Mouse (Mus musculus): Measurements from ENCODE around the gene Myh3. TPM values are rescaled to one million over a fixed set of nuclear protein-coding genes. Genes with fewer than 3 reads are reported as not detected.

Myh3 gene
- polyA plus RNA-seq, 1 experiment from 2014 or later, result 0.17 TPM

DNA sequence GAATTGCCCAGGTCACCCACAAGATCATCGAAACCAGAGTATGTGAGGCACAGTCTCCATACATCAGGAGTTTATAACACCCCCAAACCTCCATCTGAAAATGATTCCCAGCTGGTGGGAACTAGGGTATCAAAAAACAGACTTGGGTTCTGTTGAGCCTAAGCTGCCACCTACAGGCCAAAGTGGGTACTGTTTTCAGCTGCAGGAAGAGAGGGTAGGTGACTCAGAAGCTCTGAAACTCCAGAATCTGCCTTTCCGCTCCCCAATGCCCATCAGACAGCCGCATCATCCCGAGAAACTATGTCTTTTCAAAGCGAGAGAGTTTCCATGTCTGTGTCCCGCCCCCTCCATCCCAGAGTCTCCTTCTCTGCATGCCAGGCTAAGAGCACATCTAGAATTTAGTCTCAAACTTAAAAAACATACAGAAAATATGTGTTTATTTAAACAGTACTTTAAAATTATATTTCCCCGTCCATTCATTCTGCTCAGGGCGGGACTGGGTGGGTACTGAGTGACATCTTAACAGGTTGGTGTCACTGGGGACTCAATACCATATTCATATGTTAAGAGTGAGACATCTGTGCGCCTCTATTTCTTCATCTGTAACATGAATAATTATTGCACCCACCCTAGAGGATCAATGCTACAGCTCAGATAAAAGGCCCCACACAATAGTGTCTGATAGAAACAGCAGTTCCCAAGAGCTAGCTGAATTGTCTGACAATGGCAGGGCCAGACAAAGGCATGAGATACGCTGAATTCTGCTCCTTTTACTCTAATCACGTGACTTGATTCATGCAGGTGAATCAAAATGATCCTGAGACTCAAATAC is 34.1 kb downstream of the Myh3 start:
- H3K9ac ChIP-seq, result no peak overlapping the region
- H3K36me3 ChIP-seq (ENCODE audit: poor library complexity, severe bottlenecking), result no peaks in the 10 kb centered on the region
- 28% methylated on average over 11 of the region's 11 CpGs for WGBS
- H3K27ac ChIP-seq, result no peak overlapping the region
- H3K9me3 ChIP-seq (replicated peaks), result no peaks in the 10 kb centered on the region
- H3K4me1 ChIP-seq, result no peaks in the 10 kb centered on the region
- H3K27me3 ChIP-seq, result no peaks in the 10 kb centered on the region
- no peak overlapping the region for H3K4me2 ChIP-seq
- ATAC-seq, result peak; percentile 45; the same call in 1 of the 2 replicates
- no peak overlapping the region for H3K4me3 ChIP-seq

DNA sequence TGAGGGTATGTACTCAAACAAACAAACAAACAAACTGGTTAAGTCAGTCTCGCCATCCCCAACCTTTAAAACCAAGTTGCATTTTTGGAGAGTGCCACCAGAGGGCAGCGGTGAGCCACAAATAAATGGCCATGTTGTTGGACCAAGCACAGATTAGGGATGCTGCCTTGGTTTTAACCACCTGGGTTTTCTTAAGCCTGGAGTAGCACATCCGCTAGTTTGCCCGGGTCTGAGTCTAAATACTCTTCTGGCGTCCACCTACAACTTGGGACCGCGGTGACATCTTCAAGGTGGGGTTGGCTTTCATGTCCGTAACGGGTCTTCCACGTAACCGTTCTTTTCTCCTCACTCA is 34.7 kb downstream of the Myh3 start:
- H3K4me2 ChIP-seq, result no peak overlapping the region
- H3K27ac ChIP-seq, result no peak overlapping the region
- ATAC-seq, result peak; percentile 53; the same call in 1 of the 2 replicates
- H3K4me1 ChIP-seq, result no peaks in the 10 kb centered on the region
- no peaks in the 10 kb centered on the region for H3K36me3 ChIP-seq (ENCODE audit: poor library complexity, severe bottlenecking)
- no peak overlapping the region for H3K9ac ChIP-seq
- no peak overlapping the region for H3K4me3 ChIP-seq
- WGBS, result 46% methylated on average over 11 of the region's 11 CpGs
- no peaks in the 10 kb centered on the region for H3K27me3 ChIP-seq
- H3K9me3 ChIP-seq (replicated peaks), result no peaks in the 10 kb centered on the region

DNA sequence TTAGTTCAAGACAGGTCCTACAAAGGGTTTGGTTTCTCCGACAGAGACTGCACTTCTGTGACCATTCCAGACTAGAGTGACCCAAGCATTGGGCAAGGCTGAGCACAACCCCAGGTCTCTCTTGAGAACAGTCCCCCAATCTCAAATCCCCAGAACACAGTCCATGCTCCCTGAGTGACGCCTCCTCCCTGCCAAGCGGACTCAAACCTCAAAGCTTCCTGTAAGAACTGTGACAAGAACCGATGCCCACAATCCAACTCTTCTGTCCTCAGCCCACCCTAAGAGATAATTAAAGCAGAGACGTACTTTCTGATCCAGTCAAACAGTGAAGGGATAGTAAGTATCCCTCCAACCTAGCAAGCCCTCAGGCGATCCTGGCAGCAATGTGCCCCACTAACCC is 35.3 kb downstream of the Myh3 start:
- Histone ChIP-seq H3K4me3 (no peak overlapping the region), H3K9me3 (replicated peaks) (no peaks in the 10 kb centered on the region), H3K36me3 (ENCODE audit: poor library complexity, severe bottlenecking) (no peaks in the 10 kb centered on the region), H3K27me3 (no peaks in the 10 kb centered on the region), H3K4me2 (no peak overlapping the region), H3K4me1 (no peaks in the 10 kb centered on the region), H3K9ac (no peak overlapping the region), H3K27ac (no peak overlapping the region)
- WGBS, result 92% methylated on average over 6 of the region's 6 CpGs
- no peak for ATAC-seq

DNA sequence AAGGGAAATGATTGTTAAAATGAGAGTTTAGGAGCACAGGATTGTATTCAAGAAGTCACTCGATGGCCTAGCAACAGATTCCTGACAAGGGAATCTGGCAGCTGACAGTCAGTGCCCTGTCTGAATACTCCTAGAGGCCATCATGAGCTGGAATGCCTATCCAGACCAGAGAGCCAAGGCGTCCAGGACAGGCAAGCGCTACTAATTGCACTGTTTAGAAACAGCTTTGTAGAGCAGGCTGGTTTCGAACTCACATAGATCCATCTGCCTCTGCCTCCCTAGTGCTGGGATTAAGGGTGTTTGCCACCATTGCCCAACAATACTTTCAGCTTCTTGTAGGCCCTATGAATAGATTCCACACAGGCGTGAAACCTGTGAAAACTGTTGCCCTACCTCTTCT is 36.2 kb downstream of the Myh3 start:
- no peak overlapping the region for H3K4me3 ChIP-seq
- no peak overlapping the region for H3K4me2 ChIP-seq
- 92% methylated on average over 5 of the region's 5 CpGs for WGBS
- H3K27me3 ChIP-seq, result no peaks in the 10 kb centered on the region
- H3K4me1 ChIP-seq, result no peaks in the 10 kb centered on the region
- no peaks in the 10 kb centered on the region for H3K36me3 ChIP-seq (ENCODE audit: poor library complexity, severe bottlenecking)
- no peak overlapping the region for H3K27ac ChIP-seq
- H3K9ac ChIP-seq, result no peak overlapping the region
- H3K9me3 ChIP-seq (replicated peaks), result no peaks in the 10 kb centered on the region
- ATAC-seq, result no peak

DNA sequence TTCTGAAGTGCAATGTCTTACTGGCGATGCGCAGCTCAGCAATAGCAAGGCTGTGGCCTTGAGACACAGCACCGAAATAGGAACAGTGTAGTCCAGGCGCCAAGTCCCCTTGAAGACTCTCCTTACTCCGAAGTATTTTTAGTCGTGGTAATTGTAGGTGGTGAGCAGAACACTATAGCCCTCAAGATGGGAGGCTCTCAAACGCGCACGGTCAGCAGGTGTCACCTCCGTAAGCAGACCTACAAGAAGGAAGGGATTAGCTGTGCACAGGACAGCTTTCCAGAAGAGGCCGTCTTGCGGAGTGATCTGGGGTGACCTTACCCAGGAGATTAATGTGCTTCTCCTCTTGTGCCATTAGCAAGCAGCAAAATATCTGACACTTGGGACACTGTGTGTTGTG is 36.8 kb downstream of the Myh3 start:
- no peak overlapping the region for H3K4me2 ChIP-seq
- WGBS, result 89% methylated on average over 12 of the region's 12 CpGs

DNA sequence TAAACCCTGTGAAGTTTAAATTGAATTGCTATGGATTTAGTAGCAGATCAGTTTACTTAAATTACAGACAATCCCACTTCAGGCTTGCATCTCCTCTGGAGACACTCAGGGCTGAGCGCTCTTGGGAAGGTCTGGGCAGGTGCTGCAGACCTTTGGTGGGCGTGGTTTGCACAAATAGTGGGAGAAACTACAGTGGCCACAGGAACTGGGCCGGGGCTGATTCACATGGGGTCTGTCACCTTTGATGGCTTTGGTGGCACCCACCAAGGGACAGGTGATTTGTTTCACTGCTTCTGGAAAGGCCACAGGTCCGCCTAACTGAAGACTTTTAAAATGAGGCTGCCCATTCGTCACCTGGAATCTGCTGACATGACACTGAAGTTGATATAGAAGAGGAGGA is 38.6 kb downstream of the Myh3 start:
- no peak for ATAC-seq
- 86% methylated on average over 5 of the region's 5 CpGs for WGBS
- H3K9me3 ChIP-seq (replicated peaks), result no peaks in the 10 kb centered on the region
- H3K36me3 ChIP-seq (ENCODE audit: poor library complexity, severe bottlenecking), result no peaks in the 10 kb centered on the region
- H3K4me1 ChIP-seq, result no peaks in the 10 kb centered on the region
- H3K27me3 ChIP-seq, result no peaks in the 10 kb centered on the region
- H3K27ac ChIP-seq, result no peak overlapping the region
- no peak overlapping the region for H3K4me2 ChIP-seq
- H3K9ac ChIP-seq, result no peak overlapping the region
- H3K4me3 ChIP-seq, result no peak overlapping the region

More for the DNA sequence above, 36.8 kb downstream of the Myh3 start:
- H3K27me3 ChIP-seq, result no peaks in the 10 kb centered on the region
- H3K36me3 ChIP-seq (ENCODE audit: poor library complexity, severe bottlenecking), result no peaks in the 10 kb centered on the region
- no peak overlapping the region for H3K4me3 ChIP-seq
- H3K4me1 ChIP-seq, result no peaks in the 10 kb centered on the region
- H3K9ac ChIP-seq, result no peak overlapping the region
- no peak for ATAC-seq
- H3K27ac ChIP-seq, result no peak overlapping the region
- no peaks in the 10 kb centered on the region for H3K9me3 ChIP-seq (replicated peaks)

DNA sequence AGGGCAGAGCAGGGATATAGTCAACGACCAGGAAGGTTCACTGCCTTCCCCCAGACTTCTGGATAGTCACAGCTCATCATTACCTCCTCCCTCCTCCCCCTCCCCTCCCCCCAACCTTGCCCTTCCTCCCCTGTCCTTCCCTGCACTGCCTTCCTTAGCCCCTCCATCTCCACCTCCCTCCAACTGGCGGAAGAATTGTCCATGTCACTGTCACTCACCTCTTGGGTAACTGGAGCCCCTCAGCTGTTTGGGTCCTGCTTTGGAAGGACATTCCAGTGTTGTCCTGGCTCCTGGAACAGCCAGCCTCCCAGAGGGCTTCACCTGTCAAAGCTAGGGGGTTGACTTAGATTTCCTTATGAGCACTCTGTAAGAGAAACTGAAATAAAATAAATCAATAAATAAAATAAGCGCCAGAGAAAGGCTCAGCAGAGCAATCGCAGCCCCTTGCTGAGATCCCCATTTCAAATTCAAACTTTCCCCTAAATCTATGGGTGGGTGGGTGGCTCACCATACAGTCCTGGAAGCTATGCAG is 41.5 kb downstream of the Myh3 start:
- H3K4me1 ChIP-seq, result no peaks in the 10 kb centered on the region
- no peak overlapping the region for H3K4me3 ChIP-seq
- 68% methylated on average over 3 of the region's 4 CpGs for WGBS
- no peaks in the 10 kb centered on the region for H3K27me3 ChIP-seq
- no peaks in the 10 kb centered on the region for H3K9me3 ChIP-seq (replicated peaks)
- no peak overlapping the region for H3K27ac ChIP-seq
- H3K4me2 ChIP-seq, result no peak overlapping the region
- no peaks in the 10 kb centered on the region for H3K36me3 ChIP-seq (ENCODE audit: poor library complexity, severe bottlenecking)
- H3K9ac ChIP-seq, result no peak overlapping the region
- no peak for ATAC-seq

DNA sequence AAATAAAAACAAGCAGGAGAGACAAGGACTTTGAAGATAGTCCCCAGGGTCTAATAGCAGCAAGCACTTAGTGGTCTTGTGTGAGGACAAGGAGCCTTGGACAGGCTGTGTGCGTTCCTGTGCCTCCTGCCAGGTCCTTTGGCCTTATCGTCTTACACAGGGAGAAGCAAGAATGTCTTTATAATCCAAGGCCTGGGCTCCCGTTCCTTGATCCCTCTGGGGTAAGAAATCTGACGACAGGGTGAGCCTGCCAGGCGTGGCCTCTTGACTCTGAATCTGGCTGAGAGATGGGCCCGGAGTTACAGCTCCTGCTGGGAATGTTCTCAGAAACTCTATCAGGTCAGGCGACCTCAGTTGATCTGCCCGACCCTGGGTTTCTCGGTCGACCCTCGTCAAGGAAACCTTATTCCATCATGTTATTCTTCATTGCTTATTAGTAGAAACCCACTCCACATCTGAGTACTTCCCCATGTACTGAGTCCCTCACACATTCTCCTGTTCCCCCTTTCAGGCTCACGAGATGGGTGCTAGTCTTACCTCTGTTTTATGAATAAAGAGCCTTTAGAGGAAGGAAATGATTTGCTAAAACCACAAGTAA is 42.7 kb downstream of the Myh3 start:
- Histone ChIP-seq H3K36me3 (ENCODE audit: poor library complexity, severe bottlenecking) (no peaks in the 10 kb centered on the region), H3K4me2 (no peak overlapping the region), H3K27me3 (no peaks in the 10 kb centered on the region), H3K9me3 (replicated peaks) (no peaks in the 10 kb centered on the region), H3K9ac (no peak overlapping the region), H3K4me1 (no peaks in the 10 kb centered on the region), H3K4me3 (no peak overlapping the region), H3K27ac (no peak overlapping the region)
- ATAC-seq, result no peak
- 63% methylated on average over 12 of the region's 12 CpGs for WGBS

DNA sequence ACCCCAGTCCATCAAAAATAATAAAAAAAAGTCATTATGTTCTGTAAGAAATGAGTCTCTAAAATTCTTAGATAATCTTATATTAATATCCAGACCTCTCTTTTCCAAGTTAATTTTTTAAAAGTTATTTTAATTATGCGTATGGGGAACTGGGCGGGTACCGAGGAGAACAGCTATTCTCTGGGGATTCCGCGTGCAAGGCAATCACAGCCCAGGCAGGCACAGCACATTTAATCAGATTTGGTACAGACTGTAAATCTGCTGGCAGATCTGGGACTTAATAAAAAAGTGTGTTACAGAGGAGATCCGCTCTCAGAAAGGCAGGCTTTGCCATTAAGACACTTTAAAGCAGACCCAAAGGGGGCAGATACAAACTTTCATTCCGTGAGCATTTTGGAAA is 46.8 kb downstream of the Myh3 start:
- no peaks in the 10 kb centered on the region for H3K27me3 ChIP-seq
- no peak overlapping the region for H3K4me2 ChIP-seq
- no peak for ATAC-seq
- no peaks in the 10 kb centered on the region for H3K36me3 ChIP-seq (ENCODE audit: poor library complexity, severe bottlenecking)
- WGBS, result 88% methylated on average over 7 of the region's 7 CpGs
- no peak overlapping the region for H3K4me3 ChIP-seq
- H3K27ac ChIP-seq, result no peak overlapping the region
- H3K9me3 ChIP-seq (replicated peaks), result no peaks in the 10 kb centered on the region
- no peak overlapping the region for H3K9ac ChIP-seq
- no peaks in the 10 kb centered on the region for H3K4me1 ChIP-seq

DNA sequence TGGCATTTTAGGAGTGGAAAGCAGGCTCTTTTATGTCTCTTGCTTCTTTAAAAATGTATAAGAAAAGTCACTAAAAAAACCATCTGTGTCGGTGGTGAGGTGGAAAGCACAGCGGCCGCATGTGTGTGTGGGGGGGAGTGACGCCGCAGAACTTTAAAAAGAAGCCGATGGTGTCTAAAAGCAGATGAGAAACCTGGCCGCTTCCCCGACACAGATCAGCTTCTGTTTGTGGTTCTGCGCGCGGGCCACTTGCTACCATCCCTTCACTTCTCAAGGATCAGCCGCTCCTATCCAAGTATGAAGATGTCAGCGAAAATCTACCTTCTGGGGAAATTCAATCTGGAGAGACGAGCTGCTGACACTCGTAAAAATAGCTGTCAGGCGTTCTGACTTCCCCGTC is 47.3 kb downstream of the Myh3 start:
- 83% methylated on average over 17 of the region's 17 CpGs for WGBS

DNA sequence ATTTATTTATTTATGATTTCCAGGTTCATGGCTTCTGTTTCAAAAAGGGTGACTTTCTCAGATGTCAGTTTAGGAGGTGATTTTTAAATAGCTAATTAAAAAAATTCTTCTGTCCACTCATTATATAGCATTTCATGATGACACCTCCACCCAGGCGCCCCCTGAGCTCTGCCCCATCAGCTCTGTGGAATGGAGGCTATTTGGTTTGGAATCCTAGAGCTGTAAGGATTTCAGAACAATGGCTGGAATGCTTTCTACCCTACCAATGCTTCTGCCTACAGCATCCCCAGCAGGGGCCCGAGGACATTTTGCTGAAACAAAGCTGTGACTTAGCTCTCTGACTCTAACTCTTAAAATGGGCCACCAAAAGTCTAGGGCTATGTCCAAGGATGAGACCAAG is 55.4 kb downstream of the Myh3 start:
- Histone ChIP-seq H3K4me3 (no peak overlapping the region), H3K27me3 (no peaks in the 10 kb centered on the region), H3K36me3 (ENCODE audit: poor library complexity, severe bottlenecking) (no peaks in the 10 kb centered on the region), H3K9me3 (replicated peaks) (no peaks in the 10 kb centered on the region), H3K4me1 (no peaks in the 10 kb centered on the region), H3K9ac (no peak overlapping the region), H3K27ac (no peak overlapping the region), H3K4me2 (no peak overlapping the region)
- no peak for ATAC-seq
- 70% methylated on average over 2 of the region's 2 CpGs for WGBS

More for the DNA sequence above, 47.3 kb downstream of the Myh3 start:
- Histone ChIP-seq H3K4me1 (no peaks in the 10 kb centered on the region), H3K4me3 (no peak overlapping the region), H3K36me3 (ENCODE audit: poor library complexity, severe bottlenecking) (no peaks in the 10 kb centered on the region), H3K4me2 (no peak overlapping the region), H3K27me3 (no peaks in the 10 kb centered on the region), H3K27ac (no peak overlapping the region), H3K9ac (no peak overlapping the region), H3K9me3 (replicated peaks) (no peaks in the 10 kb centered on the region)
- ATAC-seq, result no peak

DNA sequence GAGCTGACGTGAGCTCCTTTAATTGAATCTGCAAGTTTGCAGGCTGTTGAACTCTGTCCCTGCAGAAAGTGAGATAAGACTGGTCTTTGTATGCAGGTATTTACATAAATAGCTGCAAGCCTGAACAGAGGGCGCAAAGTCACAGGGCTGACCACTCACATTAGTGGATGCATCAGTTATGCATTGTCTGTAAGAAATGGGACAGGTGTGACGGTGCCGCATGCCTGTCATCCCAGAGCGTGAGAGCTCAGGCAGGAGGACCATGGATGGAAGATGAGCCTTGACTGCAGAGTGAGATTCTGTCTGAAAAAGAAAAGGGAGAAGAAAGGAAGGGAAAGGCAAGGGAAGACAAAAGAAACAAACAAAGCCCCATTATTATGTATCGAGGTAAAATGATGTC is 56.6 kb downstream of the Myh3 start:
- H3K4me2 ChIP-seq, result no peak overlapping the region
- no peak overlapping the region for H3K9ac ChIP-seq
- no peaks in the 10 kb centered on the region for H3K27me3 ChIP-seq
- WGBS, result 79% methylated on average over 6 of the region's 6 CpGs
- H3K9me3 ChIP-seq (replicated peaks), result no peaks in the 10 kb centered on the region
- no peak overlapping the region for H3K4me3 ChIP-seq
- ATAC-seq, result no peak
- no peaks in the 10 kb centered on the region for H3K36me3 ChIP-seq (ENCODE audit: poor library complexity, severe bottlenecking)
- H3K4me1 ChIP-seq, result no peaks in the 10 kb centered on the region
- H3K27ac ChIP-seq, result no peak overlapping the region

All from forebrain, embryonic 13.5 days (tissue).